Mouse (Mus musculus): Measurements from ENCODE around the gene Tbk1.

The Tbk1 gene

GRCm38 (mm10) chr10:121586675-121587370, at the start of gene Tbk1:
Gene Tbk1 (minus strand): TSS chr10:121586787.
- DNase-seq (ENCODE audit: low read depth, low spot score), result peak; percentile 95

DNA sequence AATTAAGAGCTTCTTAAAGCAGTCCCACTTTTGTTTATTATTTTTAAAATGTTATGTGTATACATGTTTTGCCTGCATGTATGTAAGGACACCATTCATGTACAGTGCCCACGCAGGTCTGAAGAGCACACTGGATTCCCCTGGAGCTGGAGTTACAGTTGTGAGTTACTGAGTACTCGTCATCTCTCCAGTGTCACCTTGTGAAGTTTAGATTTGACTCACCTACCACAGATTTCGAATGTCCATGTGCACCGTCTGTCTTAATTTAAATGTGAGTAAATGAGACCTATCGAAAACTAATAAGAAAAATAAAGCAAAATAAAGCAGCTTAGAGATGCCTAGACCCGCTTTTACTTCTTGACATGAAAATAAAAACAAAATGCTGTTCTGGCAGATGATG, 49.7 kb upstream of the Tbk1 start:
- DNase-seq (ENCODE audit: low read depth, low spot score), result no peak

DNA sequence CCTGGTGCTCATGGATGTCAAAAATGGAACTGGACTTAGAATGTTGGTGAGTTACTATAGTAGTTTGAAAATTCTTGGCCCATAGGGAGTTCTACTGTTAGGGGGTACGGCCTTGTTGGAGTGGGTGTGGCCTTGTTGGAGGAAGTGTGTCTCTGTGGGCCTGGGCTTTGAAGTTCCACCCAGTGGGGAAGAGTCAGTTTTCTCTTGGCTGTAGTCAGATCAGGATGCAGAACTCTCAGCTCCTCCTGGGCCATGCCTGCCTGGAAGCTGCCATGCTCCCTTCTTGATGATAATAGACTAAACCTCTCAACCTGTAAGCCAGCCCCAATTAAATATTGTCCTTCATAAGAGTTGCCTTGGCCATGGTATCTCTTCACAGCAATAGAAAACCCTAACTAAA, 47.6 kb upstream of the Tbk1 start:
- DNase-seq (ENCODE audit: low read depth, low spot score), result no peak

- peak; percentile 7 for DNase-seq (ENCODE audit: low read depth, low spot score)
Measured at GRCm38 (mm10) chr10:121628561-121629040, 42.0 kb upstream of the Tbk1 start.

- DNase-seq (ENCODE audit: low read depth, low spot score), result no peak
Measured at GRCm38 (mm10) chr10:121627216-121627852, 40.7 kb upstream of the Tbk1 start.

DNA sequence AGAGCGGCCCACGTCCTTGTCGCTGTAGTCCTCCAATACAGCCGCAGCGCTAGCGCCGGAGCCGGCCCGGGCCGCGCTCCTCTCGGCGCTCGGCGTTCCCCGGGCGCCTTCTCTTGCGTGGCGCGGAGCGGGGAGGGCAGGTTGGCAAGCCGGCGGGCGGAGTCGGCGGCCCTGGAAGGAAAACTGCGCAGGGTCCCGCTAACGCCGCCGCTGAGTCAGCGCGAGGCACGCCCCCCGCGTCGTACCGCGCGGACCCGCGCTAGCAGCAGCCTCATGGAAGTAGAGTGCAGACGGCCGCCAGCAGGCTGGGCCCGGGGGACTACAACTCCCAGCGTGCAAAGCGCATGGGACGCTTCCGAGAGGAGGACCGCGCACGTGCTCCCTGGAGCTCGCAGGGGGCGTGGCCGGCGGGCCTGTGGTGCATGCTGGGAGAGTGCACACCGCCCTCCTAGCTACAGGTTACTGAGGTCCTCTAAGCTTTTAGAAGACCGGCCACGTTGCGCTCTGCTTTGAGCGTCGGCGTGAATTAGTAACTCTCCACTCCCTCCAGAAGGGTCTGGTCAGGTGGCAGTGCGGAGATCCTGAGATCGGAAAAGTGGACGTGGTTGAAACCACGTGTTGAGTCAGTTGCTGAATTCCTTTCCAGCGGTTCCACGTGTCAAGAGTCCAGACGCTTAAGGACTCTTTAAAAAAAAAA, 39.7 kb upstream of the Tbk1 start, which contains the start of gene Xpot:
TSS of gene Xpot (minus strand) at position 147 of the 697 bp plus-strand sequence.
- DNase-seq (ENCODE audit: low read depth, low spot score), result peak; percentile 98

- DNase-seq (ENCODE audit: low read depth, low spot score), result no peak
Measured at GRCm38 (mm10) chr10:121625407-121626185, 39.0 kb upstream of the Tbk1 start.

GRCm38 (mm10) chr10:121625006-121625405, 38.4 kb upstream of the Tbk1 start:
- DNase-seq (ENCODE audit: low read depth, low spot score), result peak; percentile 34

- no peak for DNase-seq (ENCODE audit: low read depth, low spot score)
Measured at GRCm38 (mm10) chr10:121623670-121624069, 37.1 kb upstream of the Tbk1 start.

GRCm38 (mm10) chr10:121622431-121622830, 35.8 kb upstream of the Tbk1 start:
- DNase-seq (ENCODE audit: low read depth, low spot score), result no peak

GRCm38 (mm10) chr10:121615935-121616334, 29.3 kb upstream of the Tbk1 start:
- no peak for DNase-seq (ENCODE audit: low read depth, low spot score)

DNA sequence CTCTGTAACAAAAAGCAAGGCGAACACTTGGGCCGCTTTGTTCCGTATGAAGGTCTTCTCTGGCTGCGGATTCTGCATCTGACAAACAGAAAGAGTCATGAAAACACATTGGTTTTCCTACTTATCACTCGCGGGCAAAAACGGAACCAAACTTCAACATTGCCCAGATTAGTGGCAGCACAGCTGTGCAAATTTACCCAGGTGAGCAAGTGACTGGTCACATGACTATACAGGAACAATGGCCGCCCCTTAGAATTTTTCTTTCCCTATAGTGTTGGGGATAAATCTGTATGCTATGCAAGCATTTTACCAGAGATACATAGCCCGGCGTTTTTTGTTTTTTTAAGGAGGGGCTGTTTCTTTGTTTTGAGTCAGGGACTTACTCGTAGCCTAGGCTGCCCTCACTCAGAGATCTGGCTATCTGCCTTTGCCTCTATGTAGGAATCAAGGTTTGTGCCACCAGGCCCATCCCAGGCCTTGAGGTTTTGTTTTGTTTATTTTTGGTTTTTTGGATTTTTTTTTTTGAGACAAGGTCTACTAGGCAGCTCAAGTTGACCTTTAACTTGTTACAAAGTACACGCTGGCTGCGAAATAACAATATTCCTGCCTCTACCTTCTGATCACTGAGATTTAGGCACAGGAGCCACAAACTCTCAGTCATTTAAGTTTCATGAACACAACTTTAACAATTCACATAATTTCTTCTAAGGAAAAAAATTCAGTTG, 28.7 kb upstream of the Tbk1 start:
- DNase-seq (ENCODE audit: low read depth, low spot score), result no peak

DNA sequence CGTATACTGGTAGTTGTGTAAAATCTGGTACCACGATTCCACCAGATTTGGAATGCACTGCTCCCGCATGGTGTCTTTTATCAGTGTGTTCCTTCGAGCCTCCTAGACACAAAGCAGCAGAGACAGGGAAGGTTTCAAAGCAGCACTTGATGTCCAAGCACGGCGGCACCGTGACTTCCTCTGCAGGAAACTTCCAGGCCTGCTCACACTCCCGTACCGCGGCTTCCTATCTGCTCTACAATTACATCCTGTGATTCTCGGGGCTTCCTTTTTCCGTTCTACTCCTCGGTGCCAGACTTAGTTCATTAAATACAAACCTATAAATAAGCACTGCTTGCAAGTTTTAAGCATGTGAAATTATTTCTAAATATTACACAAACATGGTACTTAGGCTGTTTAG, 27.0 kb upstream of the Tbk1 start:
- no peak for DNase-seq (ENCODE audit: low read depth, low spot score)

DNA sequence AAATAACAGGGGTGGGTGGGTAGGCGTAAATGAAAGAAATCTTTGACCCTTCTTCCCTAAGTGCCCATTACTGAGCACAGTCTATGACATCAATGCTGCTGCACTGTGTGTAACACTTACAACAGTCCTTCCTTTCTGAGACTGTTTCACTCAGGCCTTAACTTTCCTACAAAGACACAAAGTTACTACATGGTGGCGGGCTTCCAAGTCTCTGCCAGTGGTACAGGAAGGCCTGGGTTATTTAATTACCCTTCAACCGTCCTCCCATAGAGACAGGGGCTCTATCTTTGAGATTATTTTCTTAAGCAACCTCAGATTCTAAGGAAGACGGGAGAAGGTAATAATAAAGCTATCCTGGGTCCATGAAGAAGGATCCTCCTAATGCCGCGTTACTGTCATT, 25.9 kb upstream of the Tbk1 start:
- DNase-seq (ENCODE audit: low read depth, low spot score), result no peak

DNA sequence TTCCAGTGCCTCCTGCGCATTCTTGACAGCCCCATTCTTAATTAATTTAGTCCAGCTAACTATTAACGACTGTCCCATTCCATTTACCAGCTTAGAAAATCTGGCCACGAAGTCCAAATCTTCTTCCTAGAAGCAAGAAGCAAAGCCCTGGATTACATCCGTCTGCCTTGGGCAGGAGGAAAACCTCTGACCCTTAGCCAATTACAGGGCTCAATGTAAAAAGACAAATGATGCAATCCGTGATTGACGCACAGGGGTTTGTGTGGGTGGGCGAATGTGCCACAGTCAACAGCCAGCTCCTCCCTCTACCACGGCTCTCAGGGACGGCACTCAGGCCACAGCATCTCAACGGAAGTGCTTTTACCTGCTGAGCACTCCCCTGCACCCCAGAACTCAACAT, 25.0 kb upstream of the Tbk1 start:
- no peak for DNase-seq (ENCODE audit: low read depth, low spot score)

GRCm38 (mm10) chr10:121608177-121608576, 21.6 kb upstream of the Tbk1 start:
- DNase-seq (ENCODE audit: low read depth, low spot score), result no peak

DNA sequence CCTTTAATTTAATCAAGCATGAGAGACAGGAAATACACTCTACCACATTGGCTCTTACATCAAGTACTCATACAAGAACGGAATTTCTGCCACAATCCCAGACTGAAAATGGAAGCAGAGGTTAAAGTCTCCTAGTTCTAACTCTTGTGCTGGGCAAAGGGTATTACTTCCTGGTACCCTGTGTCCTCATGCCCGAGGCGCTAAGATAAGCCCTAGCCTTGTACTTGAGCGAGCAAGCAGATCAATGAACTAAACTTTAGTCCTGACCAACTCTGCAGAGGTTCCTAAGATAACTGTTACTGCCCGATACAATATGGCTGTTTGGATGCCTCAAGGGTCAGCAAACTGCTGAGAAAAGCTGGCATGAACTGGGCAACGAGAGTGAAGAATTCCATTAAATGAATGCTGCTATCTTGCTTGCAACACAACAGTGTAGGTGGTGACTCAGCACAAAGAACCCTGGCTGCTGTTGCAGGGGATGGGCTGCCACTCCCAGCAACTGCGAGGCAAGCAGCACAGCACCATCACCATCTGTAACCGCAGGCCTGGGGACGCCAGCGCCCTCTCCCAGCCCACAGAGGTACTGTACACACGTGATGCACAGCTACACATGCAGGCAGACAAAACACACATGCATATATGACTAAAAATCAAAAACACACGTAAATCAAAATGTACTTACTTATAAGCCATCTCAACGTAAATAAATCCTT, 18.2 kb upstream of the Tbk1 start:
- DNase-seq (ENCODE audit: low read depth, low spot score), result no peak

DNA sequence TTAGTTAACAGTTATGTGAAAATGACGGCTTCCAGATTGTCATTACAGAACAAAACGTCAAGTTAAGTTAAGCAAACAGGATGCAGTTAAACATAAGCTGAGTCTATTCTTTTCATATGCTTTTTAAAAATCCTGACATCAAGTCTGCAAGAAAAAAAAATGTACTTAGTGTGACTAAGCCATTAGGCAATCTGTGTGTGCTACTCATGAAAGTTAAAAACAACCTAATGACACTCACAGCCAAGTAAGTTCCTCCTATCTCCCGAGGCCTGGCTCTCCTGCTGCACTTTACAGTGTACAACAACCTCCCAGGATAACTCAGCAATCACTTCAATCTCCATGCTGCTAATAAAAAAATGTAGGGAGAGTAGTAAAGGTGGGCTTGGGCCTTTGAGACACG, 17.0 kb upstream of the Tbk1 start:
- DNase-seq (ENCODE audit: low read depth, low spot score), result no peak

GRCm38 (mm10) chr10:121601272-121601671, 14.7 kb upstream of the Tbk1 start:
- DNase-seq (ENCODE audit: low read depth, low spot score), result no peak

GRCm38 (mm10) chr10:121596580-121596979, 10.0 kb upstream of the Tbk1 start:
- DNase-seq (ENCODE audit: low read depth, low spot score), result no peak
